ENCODE assay signal across 20 mouse cellular contexts in the genomic region with DNA sequence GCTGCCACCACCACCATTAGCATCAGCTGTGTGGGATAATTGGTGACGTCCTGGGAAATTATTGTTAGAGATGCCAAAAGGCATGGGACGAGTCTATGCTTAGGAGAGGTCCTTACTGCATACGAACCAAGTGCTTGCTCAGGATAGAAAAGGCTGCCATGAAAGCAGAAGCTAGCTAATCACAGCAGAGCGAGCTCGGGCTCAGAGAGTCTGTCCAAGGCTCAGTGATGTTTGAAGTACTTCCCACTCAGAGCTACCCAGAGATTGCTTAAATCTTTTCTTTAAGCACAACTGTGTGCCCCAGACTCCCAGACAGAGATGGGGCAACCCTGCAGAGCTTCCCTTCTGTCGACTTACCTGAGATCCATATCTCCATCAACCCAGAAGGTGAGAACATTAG. TPM values are rescaled to one million over a fixed set of nuclear protein-coding genes. Genes with fewer than 3 reads are reported as not detected.
DNase-seq lines count a peak whose midpoint lies in the region; ATAC-seq and TF ChIP-seq lines count a peak whose summit lies in the region.
"Had no signal": no experiment of that assay in that cellular context is flagged by ENCODE, and none has a peak within 500 bp of the region (broad histone marks: within the 10 kb centered on the region; RNA-seq: fewer than 3 reads in every experiment).

No protein-coding gene starts in this region.

- ATAC-seq in hindbrain, embryonic 14.5 days (ENCODE audit: low FRiP score): no peak
- ATAC-seq in hindbrain, embryonic 12.5 days (ENCODE audit: low FRiP score): no peak
- no peak for ATAC-seq in lung, embryonic 15.5 days (ENCODE audit: borderline replicate concordance, extremely low read depth, low FRiP score, low TSS enrichment)
- ATAC-seq in stomach, embryonic 16.5 days (ENCODE audit: insufficient read depth, low FRiP score): no peak
- ATAC-seq: forebrain, embryonic 13.5 days; liver, embryonic 12.5 days had no signal

- H3K4me2 ChIP-seq in hindbrain, embryonic 14.5 days (replicated peaks): no peak overlapping the region
- no peak overlapping the region for H3K4me2 ChIP-seq in hindbrain, embryonic 12.5 days (replicated peaks)
- peak overlapping the region; percentile 21; the same call in 1 of the 2 replicates for H3K4me2 ChIP-seq in lung, embryonic 15.5 days
- no peak overlapping the region for H3K4me2 ChIP-seq in stomach, embryonic 16.5 days (ENCODE audit: low read depth, low read length)
- H3K4me2 ChIP-seq: forebrain, embryonic 13.5 days; liver, embryonic 12.5 days; midbrain, embryonic 11.5 days had no signal

- no peaks in the 10 kb centered on the region for H3K79me2 ChIP-seq in heart, adult 2 months (replicated peaks; ENCODE audit: control insufficient read depth, insufficient read depth, low read length)

- 66% methylated on average over 6 of the region's 6 CpGs for whole genome bisulfite sequencing in heart, adult 2 months
- WGBS in hindbrain, embryonic 14.5 days: 81% methylated on average over 6 of the region's 6 CpGs
- WGBS in hindbrain, embryonic 12.5 days: 88% methylated on average over 6 of the region's 6 CpGs
- WGBS in lung, embryonic 15.5 days: 74% methylated on average over 6 of the region's 6 CpGs
- WGBS in stomach, embryonic 16.5 days: 80% methylated on average over 6 of the region's 6 CpGs

- H3K9me3 ChIP-seq in hindbrain, embryonic 14.5 days (ENCODE audit: control insufficient read depth, low read length): no peaks in the 10 kb centered on the region
- no peaks in the 10 kb centered on the region for H3K9me3 ChIP-seq in hindbrain, embryonic 12.5 days (replicated peaks)
- H3K9me3 ChIP-seq in lung, embryonic 15.5 days: no peaks in the 10 kb centered on the region
- no peaks in the 10 kb centered on the region for H3K9me3 ChIP-seq in stomach, embryonic 16.5 days (replicated peaks; ENCODE audit: control insufficient read depth, low read length)
- H3K9me3 ChIP-seq: forebrain, embryonic 13.5 days; hindbrain, embryonic 10.5 days; liver, embryonic 12.5 days had no signal

- TF ChIP-seq EP300 in heart, adult 2 months (IDR thresholded peaks at IDR 0.05; ENCODE audit: insufficient read depth, low read depth, low read length): no peak

- no peak for TF ChIP-seq POLR2A in heart, adult 2 months (IDR thresholded peaks at IDR 0.05; ENCODE audit: insufficient read depth, low read depth, low read length)

- DNase-seq in heart, adult 2 months: no peak
- DNase-seq in heart, adult 18-20 months: no peak
- DNase-seq in hindbrain, embryonic 14.5 days (ENCODE audit: low spot score): no peak
- no peak for DNase-seq in lung, postnatal 25 days (ENCODE audit: low spot score)
- DNase-seq in right cerebral cortex, adult 18-20 months: no peak
- DNase-seq: adrenal gland, postnatal 36 days; cerebellum, adult 8-10 months; gastrocnemius, postnatal 25 days; layer of hippocampus, adult 9-11 months; left cerebral cortex, postnatal 4 days had no signal

- peaks cover 8% of the 10 kb centered on the region for H3K36me3 ChIP-seq in heart, adult 2 months (ENCODE audit: control insufficient read depth, insufficient read depth, low read length)
- no peaks in the 10 kb centered on the region for H3K36me3 ChIP-seq in hindbrain, embryonic 14.5 days (replicated peaks; ENCODE audit: control insufficient read depth, insufficient read depth)
- H3K36me3 ChIP-seq in hindbrain, embryonic 12.5 days: no peaks in the 10 kb centered on the region
- no peaks in the 10 kb centered on the region for H3K36me3 ChIP-seq in lung, embryonic 15.5 days
- no peaks in the 10 kb centered on the region for H3K36me3 ChIP-seq in stomach, embryonic 16.5 days (ENCODE audit: control insufficient read depth, insufficient read depth, low read length)
- H3K36me3 ChIP-seq: hindbrain, embryonic 10.5 days; liver, embryonic 12.5 days had no signal

- intact Hi-C loops in heart, adult 2 months (cut with DNase I): no loop called here

- H3K4me1 ChIP-seq in heart, adult 2 months (ENCODE audit: control insufficient read depth, insufficient read depth, low read length): peaks cover 24% of the 10 kb centered on the region
- H3K4me1 ChIP-seq in hindbrain, embryonic 14.5 days (replicated peaks; ENCODE audit: control insufficient read depth, insufficient read depth, low read length): peaks cover 11% of the 10 kb centered on the region; the same call in 1 of the 2 replicates
- H3K4me1 ChIP-seq in hindbrain, embryonic 12.5 days: 0 out of 2 replicates have a peak, but pooled peaks cover 5% of the 10 kb centered on the region
- H3K4me1 ChIP-seq in lung, embryonic 15.5 days: peaks cover 29% of the 10 kb centered on the region
- peaks cover 9% of the 10 kb centered on the region; the same call in 1 of the 2 replicates for H3K4me1 ChIP-seq in stomach, embryonic 16.5 days (ENCODE audit: control insufficient read depth, insufficient read depth, low read length)
- H3K4me1 ChIP-seq: liver, embryonic 12.5 days had no signal

- H3K4me3 ChIP-seq in heart, adult 2 months: peak overlapping the region; percentile 61
- no peak overlapping the region for H3K4me3 ChIP-seq in hindbrain, embryonic 14.5 days (replicated peaks; ENCODE audit: low read length)
- H3K4me3 ChIP-seq in hindbrain, embryonic 12.5 days: no peak overlapping the region
- no peak overlapping the region for H3K4me3 ChIP-seq in lung, embryonic 15.5 days
- no peak overlapping the region for H3K4me3 ChIP-seq in stomach, embryonic 16.5 days (replicated peaks; ENCODE audit: low read length)
- H3K4me3 ChIP-seq: forebrain, embryonic 13.5 days; hindbrain, embryonic 10.5 days; left cerebral cortex, adult 2 months; liver, embryonic 12.5 days had no signal

- peak overlapping the region; percentile 41 for H3K9ac ChIP-seq in heart, adult 2 months (ENCODE audit: low read depth, low read length)
- H3K9ac ChIP-seq in hindbrain, embryonic 14.5 days: no peak overlapping the region
- no peak overlapping the region for H3K9ac ChIP-seq in hindbrain, embryonic 12.5 days
- H3K9ac ChIP-seq in lung, embryonic 15.5 days: no peak overlapping the region
- no peak overlapping the region for H3K9ac ChIP-seq in stomach, embryonic 16.5 days (ENCODE audit: low read length)
- H3K9ac ChIP-seq: forebrain, embryonic 13.5 days; liver, embryonic 12.5 days had no signal

- H3K27me3 ChIP-seq in heart, adult 2 months (ENCODE audit: control insufficient read depth, insufficient read depth, low read length): no peaks in the 10 kb centered on the region
- no peaks in the 10 kb centered on the region for H3K27me3 ChIP-seq in hindbrain, embryonic 14.5 days (ENCODE audit: control insufficient read depth, insufficient read depth, low read length)
- H3K27me3 ChIP-seq in hindbrain, embryonic 12.5 days: no peaks in the 10 kb centered on the region
- H3K27me3 ChIP-seq in lung, embryonic 15.5 days: no peaks in the 10 kb centered on the region
- H3K27me3 ChIP-seq in stomach, embryonic 16.5 days (ENCODE audit: control insufficient read depth, insufficient read depth, low read length): no peaks in the 10 kb centered on the region
- H3K27me3 ChIP-seq: forebrain, embryonic 13.5 days; liver, embryonic 12.5 days had no signal

- no peak for TF ChIP-seq CTCF in heart, adult 2 months (IDR thresholded peaks at IDR 0.05)

- peak overlapping the region; percentile 86 for H3K27ac ChIP-seq in heart, adult 2 months
- H3K27ac ChIP-seq in hindbrain, embryonic 14.5 days: peak overlapping the region; percentile 43; the same call in 1 of the 2 replicates
- H3K27ac ChIP-seq in hindbrain, embryonic 12.5 days: no peak overlapping the region
- H3K27ac ChIP-seq in lung, embryonic 15.5 days: peak overlapping the region; percentile 90
- 0 out of 2 replicates have a peak overlapping the region, but pooled peaks have one; percentile 60 for H3K27ac ChIP-seq in stomach, embryonic 16.5 days (ENCODE audit: low read length)
- H3K27ac ChIP-seq: forebrain, embryonic 13.5 days; hindbrain, embryonic 10.5 days; left cerebral cortex, adult 2 months; liver, embryonic 12.5 days had no signal

RNA-seq across cellular contexts. Expression of a gene that starts 0.7 kb away (rescaled TPM):
- 1 to 10 TPM; 6.3 to 8.3 TPM for total RNA-seq in heart, adult 2 months (2021)
- polyA plus RNA-seq in heart, adult 2 months (2012; rRNA removed): 3.9 and 4.1 TPM in 2 replicates
- total RNA-seq in heart, adult 18-20 months (2021): 10 to 100 TPM in 1 of 2 experiments, 1 to 10 TPM in 1; 8.2 to 10.1 TPM
- 0.38 and 0.52 TPM in 2 replicates for polyA plus RNA-seq in hindbrain, embryonic 14.5 days (2014; fragmentation: Nextera tagmentation; extraction: Ambion mirVana)
- polyA plus RNA-seq in hindbrain, embryonic 12.5 days (2016; fragmentation: Nextera tagmentation; extraction: Ambion mirVana): 0.21 and 0.26 TPM in 2 replicates
- 1.3 and 1.5 TPM in 2 replicates for polyA plus RNA-seq in lung, embryonic 15.5 days (2015; fragmentation: Nextera tagmentation; extraction: Ambion mirVana)
- 1.7 and 4.7 TPM in 2 replicates for polyA plus RNA-seq in stomach, embryonic 16.5 days (2015; fragmentation: Nextera tagmentation; extraction: Ambion mirVana)
- total RNA-seq: left cerebral cortex, postnatal 4 days had no signal
- polyA plus RNA-seq: forebrain, embryonic 13.5 days; kidney, embryonic 14.5 days; liver, embryonic 12.5 days had no signal

RNA-seq across cellular contexts. Expression of a gene that starts 27.3 kb away (rescaled TPM):
- not detected for total RNA-seq in heart, adult 2 months (2021)
- 0.20 and 0.29 TPM in 2 replicates for polyA plus RNA-seq in heart, adult 2 months (2012; rRNA removed)
- total RNA-seq in heart, adult 18-20 months (2021): not detected
- polyA plus RNA-seq in hindbrain, embryonic 14.5 days (2014; fragmentation: Nextera tagmentation; extraction: Ambion mirVana): 0.41 and 0.50 TPM in 2 replicates
- 0.38 TPM in 1 of 2 replicates, not detected in the other for polyA plus RNA-seq in hindbrain, embryonic 12.5 days (2016; fragmentation: Nextera tagmentation; extraction: Ambion mirVana)
- 0.39 and 0.51 TPM in 2 replicates for polyA plus RNA-seq in lung, embryonic 15.5 days (2015; fragmentation: Nextera tagmentation; extraction: Ambion mirVana)
- polyA plus RNA-seq in stomach, embryonic 16.5 days (2015; fragmentation: Nextera tagmentation; extraction: Ambion mirVana): 0.44 TPM in 1 of 2 replicates, not detected in the other
- total RNA-seq: adrenal gland, postnatal 36 days; left cerebral cortex, adult 2 months had no signal
- polyA plus RNA-seq: frontal cortex, adult 2 months; liver, embryonic 12.5 days had no signal
